Mouse (Mus musculus): ENCODE results near the gene Nanp.

Gene Nanp

DNA sequence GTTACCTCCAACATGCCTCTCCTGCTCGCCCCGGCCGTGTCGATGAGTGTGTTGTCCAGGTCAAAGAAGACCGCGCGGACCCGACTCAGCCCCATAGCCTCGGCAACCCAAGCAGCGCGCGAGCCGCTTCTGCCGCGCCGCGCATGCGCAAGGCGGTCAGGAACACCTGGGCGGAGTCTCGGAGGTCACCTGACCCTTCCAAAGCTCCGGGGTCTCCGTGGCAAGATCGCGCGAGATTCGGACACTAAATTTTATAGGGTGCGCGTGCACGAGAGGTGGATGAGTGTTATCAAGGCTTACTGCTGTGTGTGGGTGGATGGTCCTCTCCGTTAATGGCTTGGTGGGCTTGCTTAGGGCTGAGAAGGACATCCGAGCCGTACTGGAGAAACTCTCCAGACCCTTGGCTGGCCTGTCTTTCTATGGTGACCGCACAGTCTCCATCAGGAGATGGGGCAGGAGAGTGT is at the start of gene Nanp, which contains the start of gene Ninl:
Nanp (minus strand) TSS at position 167 of the 464 bp plus-strand sequence.
Ninl (minus strand) TSS at position 151 of the 464 bp plus-strand sequence.
- peak; percentile 87 for DNase-seq (ENCODE audit: low read depth, low spot score)

GRCm38 (mm10) chr2:151056637-151057036 is 17.4 kb upstream of the Nanp start:
- DNase-seq (ENCODE audit: low read depth, low spot score), result no peak

DNA sequence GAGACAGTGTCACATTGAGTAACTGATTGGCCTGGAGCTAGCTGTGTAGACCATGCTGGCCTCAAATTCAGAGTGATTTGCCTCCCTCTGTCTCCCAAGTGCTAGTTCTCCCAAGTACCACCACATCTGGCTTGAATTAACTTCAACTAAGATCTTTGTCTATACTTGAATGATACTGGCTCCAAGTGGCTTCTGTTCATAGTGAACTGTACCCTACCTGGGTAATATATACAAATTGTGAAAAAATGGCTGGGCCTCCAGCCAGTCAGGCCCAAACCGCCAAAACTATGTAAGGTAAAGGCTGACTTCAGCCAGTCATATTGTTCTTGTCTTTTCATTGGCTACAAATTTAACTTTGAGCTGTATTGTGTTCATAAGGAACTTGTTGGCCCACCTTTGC is 1.2 kb upstream of the Nanp start:
- no peak for DNase-seq (ENCODE audit: low read depth, low spot score)

DNA sequence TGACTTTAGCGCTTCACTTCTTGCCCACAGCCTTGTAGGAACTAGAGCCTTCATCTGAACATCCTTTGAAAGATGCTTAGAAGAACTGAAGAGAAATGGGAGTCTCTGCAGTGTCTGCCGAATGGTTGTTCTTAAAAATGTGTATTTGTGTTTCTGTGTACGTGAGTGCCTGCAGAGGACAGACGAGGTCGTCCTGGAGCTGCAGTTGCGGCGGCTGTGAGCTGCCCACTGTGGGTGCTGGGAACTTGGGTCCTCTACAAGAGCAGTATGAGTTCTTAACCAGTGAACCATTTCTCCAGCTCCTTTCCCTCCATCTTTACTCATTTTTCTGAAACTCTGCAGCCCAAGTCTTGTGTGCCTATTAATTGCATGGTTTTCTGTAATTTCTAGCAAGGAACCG is 528 bp upstream of the Nanp start:
- DNase-seq (ENCODE audit: low read depth, low spot score), result no peak

GRCm38 (mm10) chr2:151038811-151039222 is 381 bp downstream of the Nanp start:
- peak; percentile 22 for DNase-seq (ENCODE audit: low read depth, low spot score)

DNA sequence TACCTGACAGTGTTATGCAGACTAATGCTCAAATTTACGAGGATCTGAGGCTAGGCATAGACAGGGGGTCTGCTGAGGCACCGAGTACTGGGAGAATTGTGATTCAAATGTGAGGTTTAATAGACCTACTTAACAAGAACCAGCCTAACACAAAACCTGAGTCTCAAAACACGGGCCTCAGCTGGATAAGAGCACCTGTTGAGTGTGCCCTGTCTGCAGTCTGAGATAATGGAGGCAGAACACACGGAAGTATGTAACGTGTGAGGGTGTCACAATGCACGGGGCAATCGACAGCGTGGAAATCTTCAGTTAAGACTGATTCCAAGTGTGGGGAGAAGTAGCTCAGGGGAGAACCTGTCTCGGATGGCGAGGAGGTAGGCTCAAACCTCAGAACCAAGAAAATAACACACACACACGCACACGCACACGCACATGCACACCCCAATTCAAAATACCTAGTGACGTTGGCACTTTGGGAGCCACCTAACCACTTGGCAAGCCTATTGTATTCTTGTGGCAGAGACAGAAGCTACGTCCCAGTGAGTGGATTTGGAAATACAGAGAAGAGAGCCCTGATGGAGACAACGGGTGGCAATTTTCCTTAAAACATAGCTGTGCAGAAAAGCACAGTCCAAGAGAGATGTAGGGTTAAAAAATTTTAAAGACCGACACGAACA is 1.2 kb downstream of the Nanp start:
- DNase-seq (ENCODE audit: low read depth, low spot score), result no peak

DNA sequence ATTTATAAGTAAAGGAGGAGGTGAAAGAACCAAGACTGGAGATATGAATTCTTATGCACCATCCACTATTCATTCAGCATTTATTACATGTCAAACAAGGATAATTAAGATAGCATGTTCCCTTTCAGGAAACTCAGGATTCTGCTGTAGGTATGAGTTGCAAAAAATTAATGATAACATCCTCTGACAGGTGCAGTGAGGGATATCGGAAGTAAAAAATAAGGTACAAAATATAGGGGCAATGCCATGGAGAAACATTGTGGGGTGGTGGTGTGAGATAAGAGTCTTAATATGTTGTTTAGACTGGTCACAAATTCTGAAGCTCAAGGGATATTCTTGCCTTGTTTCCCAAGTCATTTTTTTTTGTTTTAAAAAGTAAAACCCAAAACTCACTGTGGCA is 1.9 kb downstream of the Nanp start:
- no peak for DNase-seq (ENCODE audit: low read depth, low spot score)

- DNase-seq (ENCODE audit: low read depth, low spot score), result no peak
These were observed 2.5 kb downstream of the Nanp start for GRCm38 (mm10) chr2:151036721-151037120.

GRCm38 (mm10) chr2:151034435-151034834 is 4.8 kb downstream of the Nanp start:
- no peak for DNase-seq (ENCODE audit: low read depth, low spot score)

DNA sequence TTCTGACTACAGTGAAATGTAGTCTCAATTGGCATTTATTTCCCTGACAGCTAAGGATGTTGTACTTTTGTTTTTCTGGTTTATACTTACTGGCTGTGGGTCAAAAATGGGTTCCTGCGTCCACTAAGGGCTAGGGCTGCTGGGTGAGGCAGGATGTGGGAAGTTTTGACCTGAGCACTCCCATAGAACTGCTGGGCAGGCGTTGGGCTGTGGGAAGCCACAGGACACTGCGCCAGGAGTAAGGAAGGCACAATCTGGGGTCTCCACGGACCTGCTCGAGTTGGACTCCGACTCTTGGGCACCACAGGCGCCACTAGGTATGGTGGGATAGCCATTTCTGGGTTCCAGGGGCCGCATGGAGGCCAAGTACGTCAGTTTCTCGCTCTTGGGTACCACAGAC is 18.0 kb downstream of the Nanp start:
- DNase-seq (ENCODE audit: low read depth, low spot score), result no peak

DNA sequence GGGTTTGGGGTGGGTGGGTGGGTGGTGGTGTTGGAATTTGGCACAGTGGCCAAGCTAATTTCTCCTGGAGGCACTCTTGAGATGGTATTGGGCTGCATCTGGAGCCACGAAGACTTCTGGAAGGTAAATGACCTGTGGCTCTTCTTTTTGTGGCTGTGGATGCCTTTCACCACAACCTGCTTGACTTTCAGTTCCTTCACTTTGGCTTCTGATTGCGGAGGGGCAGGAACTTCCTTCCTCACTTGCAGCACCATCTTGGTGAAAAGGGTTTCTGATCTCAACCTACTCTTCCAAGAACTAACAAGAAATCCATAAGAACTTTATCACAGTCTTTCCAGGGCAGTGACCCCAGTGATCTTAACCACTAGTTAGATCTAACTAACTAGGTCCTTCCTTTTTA is 23.9 kb downstream of the Nanp start:
- no peak for DNase-seq (ENCODE audit: low read depth, low spot score)

- DNase-seq (ENCODE audit: low read depth, low spot score), result no peak
These were observed 27.9 kb downstream of the Nanp start for GRCm38 (mm10) chr2:151011273-151011672.

- DNase-seq (ENCODE audit: low read depth, low spot score), result no peak
These were observed 29.6 kb downstream of the Nanp start for GRCm38 (mm10) chr2:151009515-151010085.

GRCm38 (mm10) chr2:151008939-151009509 is 30.2 kb downstream of the Nanp start:
- DNase-seq (ENCODE audit: low read depth, low spot score), result peak; percentile 20

DNA sequence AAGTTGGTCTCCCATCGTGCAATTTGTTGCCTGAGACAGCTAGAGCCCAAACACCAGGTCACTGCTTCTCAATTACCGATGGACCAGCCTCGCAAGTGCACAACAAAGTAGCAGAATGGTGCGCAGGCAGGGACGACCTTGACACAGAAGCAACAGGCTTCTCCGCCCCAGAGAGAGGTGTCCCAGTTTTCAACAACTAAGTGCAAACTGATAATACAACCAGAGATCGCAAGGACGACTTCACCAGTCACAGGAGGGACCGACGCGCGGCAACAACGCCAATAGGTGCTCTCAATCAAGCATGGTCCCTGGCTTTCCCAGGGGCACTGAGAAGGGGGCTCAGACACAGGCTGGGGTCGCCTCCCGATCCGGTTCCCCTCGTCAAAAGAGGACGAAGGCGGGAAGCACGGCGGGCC is 30.7 kb downstream of the Nanp start:
- no peak for DNase-seq (ENCODE audit: low read depth, low spot score)

DNA sequence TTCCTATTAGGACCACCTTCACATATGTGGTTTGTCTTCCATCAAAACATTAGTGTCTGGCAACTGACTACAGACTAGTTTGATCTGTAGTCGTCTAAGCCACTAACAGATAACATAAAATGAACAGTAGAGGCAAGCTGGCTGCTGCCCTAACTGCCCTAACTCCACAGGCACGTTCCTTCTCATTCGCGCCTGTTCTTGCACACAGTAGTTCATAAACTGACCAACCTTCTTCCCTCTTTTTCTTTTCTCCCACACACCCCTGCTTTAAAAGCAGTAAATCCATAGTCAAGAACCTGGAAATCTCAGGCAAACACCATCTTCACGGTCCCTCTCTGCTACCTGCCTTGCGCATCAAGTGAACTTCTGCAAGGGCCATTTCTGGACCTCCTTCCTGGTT is 31.2 kb downstream of the Nanp start:
- no peak for DNase-seq (ENCODE audit: low read depth, low spot score)

- DNase-seq (ENCODE audit: low read depth, low spot score), result no peak
These were observed 32.8 kb downstream of the Nanp start for GRCm38 (mm10) chr2:151006281-151006945.

DNA sequence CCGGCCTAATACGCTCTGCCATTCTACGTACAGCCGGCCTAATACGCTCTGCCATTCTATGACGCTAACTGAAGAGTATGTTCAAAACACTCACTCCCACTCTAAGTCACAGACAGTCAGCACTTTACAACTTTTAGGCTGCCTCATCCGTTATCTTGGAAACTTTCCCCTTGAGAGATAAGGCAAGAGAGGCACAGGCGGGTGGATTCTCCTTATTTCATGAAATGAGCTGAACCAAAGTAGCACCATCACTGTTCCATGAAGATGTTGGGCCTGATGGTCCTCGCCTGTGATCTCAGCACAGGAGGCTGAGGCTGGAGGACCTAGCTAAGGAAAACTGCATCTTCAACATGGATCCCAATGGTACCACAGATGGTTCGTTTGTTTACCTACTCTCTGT is 34.8 kb downstream of the Nanp start:
- no peak for DNase-seq (ENCODE audit: low read depth, low spot score)

- DNase-seq (ENCODE audit: low read depth, low spot score), result no peak
These were observed 35.4 kb downstream of the Nanp start for GRCm38 (mm10) chr2:151003796-151004195.

DNA sequence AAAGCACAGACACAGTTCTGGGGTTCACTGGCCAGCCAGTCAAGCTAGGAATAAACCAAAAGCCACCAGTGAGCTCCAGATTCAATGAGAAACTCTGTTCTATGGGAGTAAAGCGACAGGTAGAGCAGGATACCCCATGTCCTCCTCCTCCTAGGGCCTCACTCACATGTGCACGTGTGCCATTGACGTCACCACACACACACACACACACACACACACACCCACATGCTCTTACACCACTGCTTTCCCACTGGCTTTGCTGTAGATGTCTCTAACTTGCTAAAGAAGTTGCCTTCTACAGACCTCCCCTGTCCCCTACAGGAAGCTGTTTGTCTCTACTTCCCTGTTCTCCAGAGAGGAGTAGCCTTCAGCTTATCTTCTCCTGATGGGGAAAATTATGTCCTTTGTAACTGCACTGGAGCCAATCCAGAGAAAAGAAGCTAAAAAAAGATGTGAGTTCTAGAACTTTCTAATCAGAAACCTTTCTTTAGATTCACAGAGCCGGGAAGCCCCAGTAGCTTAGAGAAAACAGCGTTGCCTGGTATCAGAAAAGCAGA is 37.5 kb downstream of the Nanp start:
- no peak for DNase-seq (ENCODE audit: low read depth, low spot score)

- peak; percentile 37 for DNase-seq (ENCODE audit: low read depth, low spot score)
These were observed 38.6 kb downstream of the Nanp start for GRCm38 (mm10) chr2:151000402-151001178.

Data from retina, adult 2 months (tissue).